Comparison of ENCODE assay signal across 35 mouse cellular contexts in the genomic region with DNA sequence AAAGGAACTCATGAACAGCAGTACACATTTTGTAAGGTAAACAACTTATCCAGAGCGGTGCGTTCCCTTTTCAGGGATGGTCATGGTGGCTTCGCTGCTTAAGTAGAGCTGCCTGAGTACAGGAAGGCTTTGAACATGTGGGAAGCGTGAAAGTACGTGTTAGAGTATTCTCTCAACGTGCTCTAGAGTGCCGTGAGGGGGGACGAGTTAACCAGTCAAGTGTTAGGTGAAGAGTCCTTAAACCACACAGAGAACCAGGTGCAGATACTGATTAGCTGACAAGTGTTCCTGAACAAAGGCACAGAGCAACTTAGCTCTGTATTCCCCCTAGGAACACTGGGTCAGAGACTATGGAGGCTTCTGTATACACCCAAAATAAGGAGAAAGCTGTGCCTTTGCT.
"Had no signal": no experiment of that assay in that cellular context is flagged by ENCODE, and none has a peak within 500 bp of the region (broad histone marks: within the 10 kb centered on the region; RNA-seq: fewer than 3 reads in every experiment).

No protein-coding gene starts in this region.

- ATAC-seq: hindbrain, embryonic 16.5 days; hindbrain, postnatal 0 days; inflammation-experienced regulatory T-cells, adult 6 months; intestine, embryonic 15.5 days; intestine, embryonic 16.5 days; intestine, postnatal 0 days had no signal

- DNase-seq: heart, adult 18-20 months; heart, adult 2 months; heart, postnatal 10 days; heart, postnatal 14 days; heart, postnatal 36 days; heart, postnatal 4 days; kidney, adult 11 months; kidney, adult 18-20 months; kidney, adult 2 months; kidney, adult 8-10 months; kidney, adult 9 months; kidney, postnatal 10 days; kidney, postnatal 14 days; kidney, postnatal 25 days; kidney, postnatal 36 days; kidney, postnatal 4 days; layer of hippocampus, adult 9-11 months; layer of hippocampus, postnatal 36 days had no signal

- H3K4me2 ChIP-seq: heart, embryonic 12.5 days; heart, embryonic 13.5 days; heart, embryonic 15.5 days; hindbrain, embryonic 12.5 days; hindbrain, embryonic 13.5 days; hindbrain, embryonic 14.5 days; hindbrain, embryonic 15.5 days; intestine, embryonic 15.5 days; kidney, embryonic 15.5 days had no signal

- H3K27me3 ChIP-seq: heart, embryonic 12.5 days; heart, embryonic 13.5 days; heart, embryonic 15.5 days; hindbrain, embryonic 12.5 days; hindbrain, embryonic 13.5 days; hindbrain, embryonic 15.5 days; intestine, embryonic 15.5 days; kidney, embryonic 15.5 days had no signal

- H3K4me3 ChIP-seq: heart, adult 2 months; heart, embryonic 12.5 days; heart, embryonic 13.5 days; heart, embryonic 15.5 days; hindbrain, embryonic 10.5 days; hindbrain, embryonic 12.5 days; hindbrain, embryonic 13.5 days; hindbrain, embryonic 15.5 days; intestine, embryonic 15.5 days; kidney, embryonic 15.5 days; layer of hippocampus, adult 2 months had no signal

- H3K9me3 ChIP-seq: heart, embryonic 12.5 days; heart, embryonic 13.5 days; heart, embryonic 15.5 days; hindbrain, embryonic 10.5 days; hindbrain, embryonic 12.5 days; hindbrain, embryonic 13.5 days; hindbrain, embryonic 15.5 days; intestine, embryonic 15.5 days; kidney, embryonic 15.5 days had no signal

- H3K4me1 ChIP-seq: heart, embryonic 12.5 days; heart, embryonic 13.5 days; heart, embryonic 15.5 days; hindbrain, embryonic 10.5 days; hindbrain, embryonic 12.5 days; hindbrain, embryonic 13.5 days; hindbrain, embryonic 15.5 days; intestine, embryonic 15.5 days; kidney, embryonic 15.5 days had no signal

- H3K27ac ChIP-seq: heart, adult 2 months; heart, embryonic 13.5 days; heart, embryonic 15.5 days; hindbrain, embryonic 10.5 days; hindbrain, embryonic 12.5 days; hindbrain, embryonic 13.5 days; hindbrain, embryonic 14.5 days; hindbrain, embryonic 15.5 days; hindbrain, postnatal 0 days; intestine, embryonic 15.5 days; kidney, embryonic 15.5 days; kidney, postnatal 0 days; layer of hippocampus, adult 2 months had no signal

- H3K9ac ChIP-seq: heart, embryonic 12.5 days; heart, embryonic 13.5 days; heart, embryonic 15.5 days; hindbrain, embryonic 12.5 days; hindbrain, embryonic 13.5 days; hindbrain, embryonic 14.5 days; hindbrain, embryonic 15.5 days; intestine, embryonic 15.5 days; kidney, embryonic 15.5 days had no signal
